Mouse (Mus musculus): ENCODE results near the gene Catsperz. TPM values are rescaled to one million over a fixed set of nuclear protein-coding genes. Genes with fewer than 3 reads are reported as not detected.

Gene Catsperz
- 0.28 TPM for polyA plus RNA-seq (2012; fragmentation: generic; extraction: Trizol)

- no peak within 1 kb of the TSS for H3ac ChIP-seq (ENCODE audit: control insufficient read depth, insufficient read length)
- H3K4me2 ChIP-seq (ENCODE audit: low read depth): peak within 1 kb of the TSS; percentile 63
- no peak within 1 kb of the TSS for H3K4me3 ChIP-seq
- no peaks in the 10 kb centered on the region for H3K36me3 ChIP-seq (ENCODE audit: control insufficient read depth, insufficient read depth)
- peaks cover 6% of the 10 kb centered on the region for H3K79me2 ChIP-seq (ENCODE audit: control insufficient read depth, insufficient read depth)
- H3K27me3 ChIP-seq (ENCODE audit: control insufficient read depth, insufficient read depth, insufficient read length): no peaks in the 10 kb centered on the region
- TF ChIP-seq MAX (IDR thresholded peaks at IDR 0.05; ENCODE audit: low read depth) (no peak), TCF12 (IDR thresholded peaks at IDR 0.05; ENCODE audit: insufficient read depth, poor library complexity, severe bottlenecking) (no peak), POLR2A (IDR thresholded peaks at IDR 0.05; ENCODE audit: insufficient read length, low read depth) (no peak), SRF (IDR thresholded peaks at IDR 0.05; ENCODE audit: control insufficient read depth, insufficient read length, low read depth) (no peak), MYOG (IDR thresholded peaks at IDR 0.05; ENCODE audit: control insufficient read depth in 1 of 3, insufficient read depth in 1 of 3, insufficient read length in 2 of 3, low read depth in 2 of 3) (no peak)
These were observed at the start of gene Catsperz for GRCm38 (mm10) chr19:6925307-6925573. Gene Catsperz (minus strand): TSS chr19:6925380.

DNA sequence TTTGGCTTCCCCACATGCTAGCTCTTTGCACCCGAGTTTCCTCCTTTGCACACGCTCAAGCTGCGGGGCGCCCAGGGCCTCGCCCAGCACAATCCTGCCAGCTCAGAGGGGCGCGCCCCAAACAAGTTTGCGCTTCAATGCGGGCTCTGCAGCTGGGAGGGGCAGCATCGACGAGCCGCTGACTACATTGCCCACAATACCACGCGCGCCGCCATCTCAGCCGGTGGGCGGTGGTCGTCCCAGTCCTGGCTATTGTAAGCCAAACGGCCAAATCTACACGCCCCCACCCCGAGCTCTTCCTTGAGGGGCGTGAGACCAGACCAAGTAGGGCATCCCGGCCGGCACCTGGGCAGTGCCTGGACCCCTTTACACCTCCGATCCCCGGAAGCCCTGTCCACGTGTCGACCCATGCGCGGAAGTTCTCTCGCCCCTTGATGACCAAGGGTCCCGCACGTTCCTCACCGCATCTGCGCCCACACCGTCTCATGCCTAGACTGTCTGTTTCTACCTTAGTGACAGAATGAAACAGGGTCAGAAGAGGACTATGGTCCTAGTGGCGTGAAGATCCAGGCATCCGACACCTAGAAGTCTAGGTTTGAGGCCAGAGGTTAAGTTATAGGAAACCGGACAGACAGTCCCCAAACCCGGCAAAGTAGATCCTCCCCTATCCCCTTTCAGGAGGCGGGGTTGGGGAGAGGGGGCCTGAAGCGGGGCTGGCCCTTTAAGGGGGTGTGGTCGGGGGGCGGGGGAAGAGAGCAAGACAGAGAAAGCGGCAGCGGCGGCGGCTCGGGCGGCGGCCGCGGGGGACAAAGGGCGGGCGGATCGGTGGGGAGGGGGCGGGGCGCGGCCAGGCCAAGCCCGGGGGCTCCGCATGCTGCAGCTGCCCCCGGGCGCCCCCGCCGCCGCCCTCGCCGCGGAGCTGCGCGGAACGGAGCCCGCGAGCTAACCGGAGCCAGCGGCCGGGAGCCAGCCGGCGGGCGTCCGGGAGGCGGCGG, 49.3 kb upstream of the Catsperz start, which contains the start of gene Ppp1r14b:
Gene Ppp1r14b (plus strand): TSS at position 758 of the 995 bp plus-strand sequence.
- H3K27me3 ChIP-seq (ENCODE audit: control insufficient read depth, insufficient read depth, insufficient read length): no peaks in the 10 kb centered on the region
- H3K36me3 ChIP-seq (ENCODE audit: control insufficient read depth, insufficient read depth): peaks cover 6% of the 10 kb centered on the region
- peak within 1 kb of the TSS; percentile 83 for H3K4me3 ChIP-seq
- TF ChIP-seq TCF12 (IDR thresholded peaks at IDR 0.05; ENCODE audit: insufficient read depth, poor library complexity, severe bottlenecking): no peak
- TF ChIP-seq REST (IDR thresholded peaks at IDR 0.05; ENCODE audit: insufficient read depth, insufficient read length): no peak
- peak; percentile 40 for TF ChIP-seq MAX (IDR thresholded peaks at IDR 0.05; ENCODE audit: low read depth)
- peak; percentile 16 for TF ChIP-seq POLR2AphosphoS2 (IDR thresholded peaks at IDR 0.05; ENCODE audit: insufficient read length, low read depth)
- TF ChIP-seq USF1 (IDR thresholded peaks at IDR 0.05; ENCODE audit: low read depth): peak; percentile 89
- peak in 1 of 3 experiments; percentile 30 for TF ChIP-seq MYOG (IDR thresholded peaks at IDR 0.05; ENCODE audit: control insufficient read depth in 1 of 3, insufficient read depth in 1 of 3, insufficient read length in 2 of 3, low read depth in 2 of 3)
- TF ChIP-seq POLR2A (IDR thresholded peaks at IDR 0.05; ENCODE audit: insufficient read length, low read depth): peak; percentile 43
- TF ChIP-seq E2F4 (IDR thresholded peaks at IDR 0.05; ENCODE audit: insufficient read depth): peak; percentile 1
- peaks cover 35% of the 10 kb centered on the region for H3K79me2 ChIP-seq (ENCODE audit: control insufficient read depth, insufficient read depth)
- peak within 1 kb of the TSS; percentile 88 for H3ac ChIP-seq (ENCODE audit: control insufficient read depth, insufficient read length)
- H3K4me2 ChIP-seq (ENCODE audit: low read depth): peak within 1 kb of the TSS; percentile 100

GRCm38 (mm10) chr19:6973581-6974190, 48.5 kb upstream of the Catsperz start:
- TF ChIP-seq SRF (IDR thresholded peaks at IDR 0.05; ENCODE audit: control insufficient read depth, insufficient read length, low read depth) (no peak), TCF12 (IDR thresholded peaks at IDR 0.05; ENCODE audit: insufficient read depth, poor library complexity, severe bottlenecking) (no peak), USF1 (IDR thresholded peaks at IDR 0.05; ENCODE audit: low read depth) (no peak), TCF3 (IDR thresholded peaks at IDR 0.05; ENCODE audit: insufficient read length, low read depth) (no peak)
- Histone ChIP-seq H3K79me2 (ENCODE audit: control insufficient read depth, insufficient read depth) (peaks cover 38% of the 10 kb centered on the region), H3ac (ENCODE audit: control insufficient read depth, insufficient read length) (peak overlapping the region; percentile 88), H3K4me2 (ENCODE audit: low read depth) (peak overlapping the region; percentile 94), H3K36me3 (ENCODE audit: control insufficient read depth, insufficient read depth) (peaks cover 6% of the 10 kb centered on the region), H3K4me3 (peak overlapping the region; percentile 83), H3K27me3 (ENCODE audit: control insufficient read depth, insufficient read depth, insufficient read length) (no peaks in the 10 kb centered on the region)

GRCm38 (mm10) chr19:6972247-6972917, 47.2 kb upstream of the Catsperz start:
- Histone ChIP-seq H3K27me3 (ENCODE audit: control insufficient read depth, insufficient read depth, insufficient read length) (no peaks in the 10 kb centered on the region), H3ac (ENCODE audit: control insufficient read depth, insufficient read length) (no peak overlapping the region), H3K36me3 (ENCODE audit: control insufficient read depth, insufficient read depth) (peaks cover 2% of the 10 kb centered on the region), H3K4me3 (no peak overlapping the region), H3K79me2 (ENCODE audit: control insufficient read depth, insufficient read depth) (peaks cover 35% of the 10 kb centered on the region), H3K4me2 (ENCODE audit: low read depth) (no peak overlapping the region)
- no peak for TF ChIP-seq E2F4 (IDR thresholded peaks at IDR 0.05; ENCODE audit: insufficient read depth)
- no peak for TF ChIP-seq TCF12 (IDR thresholded peaks at IDR 0.05; ENCODE audit: insufficient read depth, poor library complexity, severe bottlenecking)
- no peak for TF ChIP-seq MYOG (IDR thresholded peaks at IDR 0.05; ENCODE audit: control insufficient read depth in 1 of 3, insufficient read depth in 1 of 3, insufficient read length in 2 of 3, low read depth in 2 of 3)
- TF ChIP-seq CEBPB (IDR thresholded peaks at IDR 0.05; ENCODE audit: insufficient read depth, poor library complexity, severe bottlenecking): no peak
- TF ChIP-seq MYOD1 (IDR thresholded peaks at IDR 0.05; ENCODE audit: control insufficient read depth in 1 of 3, insufficient read length in 2 of 3, low read depth in 2 of 3): no peak
- TF ChIP-seq SRF (IDR thresholded peaks at IDR 0.05; ENCODE audit: control insufficient read depth, insufficient read length, low read depth): no peak
- no peak for TF ChIP-seq POLR2AphosphoS2 (IDR thresholded peaks at IDR 0.05; ENCODE audit: insufficient read length, low read depth)
- TF ChIP-seq REST (IDR thresholded peaks at IDR 0.05; ENCODE audit: insufficient read depth, insufficient read length): no peak
- no peak for TF ChIP-seq MAX (IDR thresholded peaks at IDR 0.05; ENCODE audit: low read depth)
- no peak for TF ChIP-seq POLR2A (IDR thresholded peaks at IDR 0.05; ENCODE audit: insufficient read length, low read depth)
- TF ChIP-seq TCF3 (IDR thresholded peaks at IDR 0.05; ENCODE audit: insufficient read length, low read depth): no peak
- TF ChIP-seq USF1 (IDR thresholded peaks at IDR 0.05; ENCODE audit: low read depth): no peak
